Mouse (Mus musculus): ENCODE data around the gene Raver2.

DNA sequence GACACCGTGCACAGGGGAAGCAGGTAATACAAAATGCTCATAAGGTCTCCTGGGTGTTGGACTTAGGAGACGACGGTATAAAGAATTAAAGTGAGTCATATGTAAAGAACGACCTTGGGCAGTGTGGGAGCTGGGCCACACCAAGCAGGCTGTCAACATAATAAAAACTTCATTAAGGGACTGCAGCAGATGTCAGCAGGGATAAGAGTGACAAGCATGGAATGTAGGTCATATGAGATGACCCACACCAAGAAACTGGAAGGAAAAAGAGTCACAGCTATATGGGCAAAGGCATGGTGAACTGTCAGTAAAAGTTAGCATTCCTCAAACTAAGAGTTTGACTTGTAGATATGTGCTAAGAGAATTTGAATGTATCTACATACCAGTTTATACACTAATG, 75.6 kb downstream of the Raver2 start:
- TF ChIP-seq CTCF (IDR thresholded peaks at IDR 0.05; ENCODE audit: extremely low read depth, insufficient read depth, low read length): no peak
- no peak for TF ChIP-seq POLR2A (IDR thresholded peaks at IDR 0.05; ENCODE audit: extremely low read depth, insufficient read depth, low read length)
